Mouse (Mus musculus) bone marrow, adult 2 months (tissue): ENCODE data around the gene Rgcc. TPM values are rescaled to one million over a fixed set of nuclear protein-coding genes. Genes with fewer than 3 reads are reported as not detected.

Experiments
- H3K27ac ChIP-seq: fragments of 200-500 bp; 2 replicates; pipeline ENCODE4 v1.5.1; 2012; ENCODE audit warnings: low read depth, mild to moderate bottlenecking, control low read depth, inconsistent platforms, low read length; ENCODE audit not compliant: control insufficient read depth, poor library complexity, insufficient read depth
- H3K4me1 ChIP-seq: fragments of 200-500 bp; 2 replicates; pipeline ENCODE4 v1.6.1; 2011; ENCODE audit warnings: low read length; ENCODE audit not compliant: control insufficient read depth, insufficient read depth
- H3K4me3 ChIP-seq: fragments of 200-500 bp; replicated peaks from 2 replicates; pipeline ENCODE3; 2011; ENCODE audit warnings: mild to moderate bottlenecking, low read depth, low read length, control low read depth; ENCODE audit not compliant: control insufficient read depth
- CTCF ChIP-seq: fragments of 200-500 bp; IDR thresholded peaks from 2 replicates; pipeline ENCODE4 v1.5.1; 2011; ENCODE audit warnings: low read length, control low read depth; ENCODE audit not compliant: control insufficient read depth, insufficient read depth
- POLR2A ChIP-seq: fragments of 200-500 bp; IDR thresholded peaks from 2 replicates; pipeline ENCODE4 v1.6.1; 2011; ENCODE audit warnings: low read depth, mild to moderate bottlenecking, control low read depth, low read length, borderline replicate concordance; ENCODE audit not compliant: control insufficient read depth
- WGBS: fragments of 180-500 bp; shearing (Covaris S2); methylation state at CpG from one replicate; pipeline ENCODE4 v1.1.7; 2018; 5-methylcytosine and 5-hydroxymethylcytosine counted together
- polyA plus RNA-seq: library from polyadenylated mRNA; stranded (reverse); fragments of >200 nt; gene quantifications from 2 replicates; pipeline ENCODE4 v1.2.4, GENCODE M21; 2011; ENCODE audit warnings: low replicate concordance; ENCODE audit not compliant: missing spikeins, insufficient read depth, insufficient read length

Gene Rgcc
- polyA plus RNA-seq, 1 experiment = 53.6 TPM

- 30% methylated on average over 9 of the region's 9 CpGs for WGBS
- TF ChIP-seq POLR2A (no peak), CTCF (no peak)
- Histone ChIP-seq H3K27ac (peak overlapping the region; percentile 17), H3K4me3 (no peak overlapping the region), H3K4me1 (peaks cover 11% of the 10 kb centered on the region)
Measured at GRCm38 (mm10) chr14:79289909-79290308, 11.5 kb downstream of the Rgcc start.

- no peak overlapping the region for H3K4me3 ChIP-seq
- no peak overlapping the region for H3K27ac ChIP-seq
- no peak for TF ChIP-seq POLR2A
- peak; percentile 86 for TF ChIP-seq CTCF
- peaks cover 8% of the 10 kb centered on the region for H3K4me1 ChIP-seq
- 44% methylated on average over 3 of the region's 3 CpGs for WGBS
Measured at GRCm38 (mm10) chr14:79288280-79288679, 13.2 kb downstream of the Rgcc start.

DNA sequence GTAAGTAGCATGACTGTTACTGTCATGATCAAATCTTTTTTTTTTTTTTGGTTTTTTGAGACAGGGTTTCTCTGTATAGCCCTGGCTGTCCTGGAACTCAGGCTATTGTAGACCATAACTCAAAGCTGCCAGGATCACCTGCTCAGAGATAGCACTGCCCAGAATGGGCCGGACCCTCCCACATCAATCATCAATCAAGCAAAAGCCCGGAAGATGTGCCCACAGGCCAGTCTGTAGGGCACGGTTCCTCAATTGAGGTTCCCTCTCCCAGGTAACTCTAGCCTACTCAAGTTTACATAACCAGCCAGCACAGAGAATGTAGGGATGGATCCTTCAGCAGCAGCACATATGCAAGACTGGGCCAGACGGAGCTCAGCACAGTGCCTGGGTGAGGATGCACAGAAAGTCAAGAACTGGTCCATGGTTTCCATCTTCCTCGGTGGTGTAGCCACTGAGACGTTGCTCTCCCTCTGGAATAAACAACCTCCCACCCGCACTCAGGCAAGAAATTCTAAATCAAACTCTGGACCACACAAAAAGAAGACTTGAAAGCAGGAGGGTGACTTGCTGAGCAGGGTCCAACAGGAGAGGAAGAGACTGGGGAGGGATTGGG, 14.1 kb downstream of the Rgcc start:
- Histone ChIP-seq H3K4me3 (no peak overlapping the region), H3K27ac (no peak overlapping the region), H3K4me1 (peaks cover 5% of the 10 kb centered on the region)
- TF ChIP-seq POLR2A (no peak), CTCF (no peak)
- 61% methylated on average over 7 of the region's 7 CpGs for WGBS

DNA sequence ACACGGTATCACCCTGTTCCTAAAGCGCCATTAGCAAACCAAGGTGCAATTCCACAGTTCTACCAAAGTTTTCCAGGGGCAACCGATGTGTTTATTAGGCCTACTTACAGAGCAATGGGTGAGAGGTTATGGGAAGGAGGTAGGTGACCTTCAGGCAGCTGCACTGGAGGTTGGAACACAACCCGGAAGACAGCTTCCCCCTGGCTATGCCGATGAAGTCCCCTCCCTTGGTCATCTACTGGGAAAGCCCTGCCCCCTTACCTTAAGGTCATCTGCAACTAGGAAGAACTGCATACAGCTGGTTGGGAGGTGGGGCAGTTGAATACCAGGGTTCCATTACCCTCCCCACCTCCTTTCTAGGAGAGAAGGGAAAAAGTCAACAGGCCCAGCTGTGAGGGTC, 15.9 kb downstream of the Rgcc start:
- 90% methylated on average over 5 of the region's 5 CpGs for WGBS
- TF ChIP-seq POLR2A (no peak), CTCF (no peak)
- H3K4me1 ChIP-seq = peaks cover 4% of the 10 kb centered on the region; the same call in 1 of the 2 replicates
- no peak overlapping the region for H3K27ac ChIP-seq
- H3K4me3 ChIP-seq = no peak overlapping the region

GRCm38 (mm10) chr14:79284616-79285015, 16.8 kb downstream of the Rgcc start:
- Histone ChIP-seq H3K4me1 (peaks cover 4% of the 10 kb centered on the region; the same call in 1 of the 2 replicates), H3K4me3 (no peak overlapping the region), H3K27ac (no peak overlapping the region)
- TF ChIP-seq POLR2A = no peak
- TF ChIP-seq CTCF = no peak
- 80% methylated on average over 4 of the region's 4 CpGs for WGBS

- 88% methylated on average over 7 of the region's 7 CpGs for WGBS
- TF ChIP-seq POLR2A (no peak), CTCF (no peak)
- Histone ChIP-seq H3K4me3 (no peak overlapping the region), H3K4me1 (peaks cover 4% of the 10 kb centered on the region; the same call in 1 of the 2 replicates), H3K27ac (no peak overlapping the region)
Measured at GRCm38 (mm10) chr14:79283952-79284351, 17.5 kb downstream of the Rgcc start.

- TF ChIP-seq CTCF (no peak), POLR2A (no peak)
- WGBS = 74% methylated on average over 9 of the region's 9 CpGs
- no peak overlapping the region for H3K27ac ChIP-seq
- no peak overlapping the region for H3K4me3 ChIP-seq
- H3K4me1 ChIP-seq = peaks cover 2% of the 10 kb centered on the region; the same call in 1 of the 2 replicates
Measured at GRCm38 (mm10) chr14:79281894-79282553, 19.4 kb downstream of the Rgcc start.

GRCm38 (mm10) chr14:79280456-79280855, 21.0 kb downstream of the Rgcc start:
- H3K27ac ChIP-seq = no peak overlapping the region
- peaks cover 2% of the 10 kb centered on the region; the same call in 1 of the 2 replicates for H3K4me1 ChIP-seq
- TF ChIP-seq CTCF (no peak), POLR2A (no peak)
- 72% methylated on average over 9 of the region's 9 CpGs for WGBS
- H3K4me3 ChIP-seq = no peak overlapping the region
